Mouse (Mus musculus) naive thymus-derived CD4-positive, alpha-beta T cell, adult 2 months (primary cell): ENCODE data around the gene Arid5b.

Experiments used
- DNase-seq: peaks from one replicate; pipeline ENCODE4 v3.0.0-alpha.2; 2011; ENCODE audit warnings: low read depth

Arid5b gene

DNA sequence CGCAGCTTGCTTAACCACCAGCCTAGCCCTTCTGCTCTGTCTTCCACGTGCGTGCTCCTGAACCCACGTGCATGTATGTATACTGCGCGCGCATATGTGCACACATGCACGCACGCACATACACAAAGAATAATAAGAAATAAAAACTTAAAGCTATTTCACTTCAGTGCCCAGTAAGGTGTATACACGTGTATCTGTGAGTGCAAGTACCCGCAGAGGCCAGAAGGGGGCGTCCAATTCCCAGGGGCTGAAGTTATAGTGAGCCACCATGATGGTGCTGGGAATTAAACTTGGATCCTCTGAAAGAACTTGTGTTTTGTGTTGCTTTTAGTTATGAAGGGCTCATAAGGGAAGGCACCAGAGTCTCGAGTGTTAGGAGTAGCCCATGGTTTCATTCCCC, 227.7 kb downstream of the Arid5b start:
- no peak for DNase-seq

- no peak for DNase-seq
Measured at GRCm38 (mm10) chr10:68048641-68049305, 229.8 kb downstream of the Arid5b start.

DNA sequence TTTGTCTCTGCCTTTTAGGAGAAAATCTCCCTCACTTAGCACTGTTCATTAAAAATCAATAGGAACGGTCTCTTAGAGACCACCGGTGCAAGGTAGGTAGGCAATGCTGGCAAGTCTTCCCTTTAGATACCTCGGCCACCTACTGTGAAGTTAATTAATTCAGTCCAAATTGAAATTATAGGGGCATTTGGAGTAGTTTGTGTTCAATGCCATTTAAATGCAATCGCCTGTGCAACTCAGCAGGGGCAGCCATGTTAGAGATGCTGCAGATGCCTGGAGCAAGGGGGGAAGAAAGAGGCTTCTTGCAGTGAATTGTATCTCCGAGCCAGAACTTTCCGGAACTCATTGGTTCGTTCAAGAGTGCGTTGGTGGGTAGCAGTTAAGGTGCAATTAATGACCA, 233.7 kb downstream of the Arid5b start:
- DNase-seq, result no peak

- DNase-seq, result no peak
Measured at GRCm38 (mm10) chr10:68043973-68044372, 234.6 kb downstream of the Arid5b start.
